Mouse (Mus musculus): ENCODE measurements around the gene Gm20683.

DNA sequence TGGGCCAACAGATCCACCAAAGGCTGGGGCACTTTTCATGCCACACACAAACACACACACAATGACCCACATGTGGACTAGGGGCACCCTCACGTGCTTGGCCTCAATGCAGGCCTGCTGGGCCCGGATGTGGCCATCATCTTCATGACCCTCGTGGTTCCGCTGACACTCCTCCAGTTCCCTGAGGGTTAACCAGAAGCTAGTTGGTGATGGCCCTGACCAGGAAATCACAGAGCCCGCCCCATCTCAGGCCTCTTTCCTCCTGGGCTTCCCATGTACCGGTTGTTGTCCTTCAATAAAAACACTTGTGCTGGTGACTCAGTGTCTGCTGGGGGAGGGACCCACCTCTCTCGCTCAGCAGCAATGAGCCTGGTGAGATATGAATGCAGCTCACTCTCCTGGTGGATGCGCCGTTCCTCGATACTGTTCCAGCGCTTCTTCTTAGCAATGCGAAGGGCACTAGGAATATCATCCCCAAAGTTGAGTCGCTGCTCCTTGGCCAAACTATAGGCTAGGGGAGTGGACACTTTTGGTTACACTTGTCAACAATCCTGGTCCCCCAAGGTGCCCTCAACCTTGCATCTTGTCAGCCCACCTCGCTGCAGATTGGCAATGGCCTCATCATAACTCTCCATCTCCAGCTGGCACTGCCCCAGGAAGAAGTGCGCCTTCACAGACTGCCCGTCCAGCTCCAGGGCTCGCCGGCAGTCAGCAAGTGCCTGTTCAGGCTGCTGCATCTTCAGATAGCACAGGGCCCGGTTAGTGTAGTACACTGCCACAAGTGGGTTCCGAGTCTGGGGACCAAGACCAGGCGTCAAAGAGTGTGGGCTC lies 9.9 kb downstream of the Gm20683 start:
- TF ChIP-seq CTCF (IDR thresholded peaks at IDR 0.05; ENCODE audit: low read depth, low read length): no peak
- TF ChIP-seq POLR2A (IDR thresholded peaks at IDR 0.05; ENCODE audit: extremely low read depth, insufficient read depth, low read length): no peak

All from liver, adult 2 months (tissue).